Mouse (Mus musculus): ENCODE data around the gene Hkdc1.

DNA sequence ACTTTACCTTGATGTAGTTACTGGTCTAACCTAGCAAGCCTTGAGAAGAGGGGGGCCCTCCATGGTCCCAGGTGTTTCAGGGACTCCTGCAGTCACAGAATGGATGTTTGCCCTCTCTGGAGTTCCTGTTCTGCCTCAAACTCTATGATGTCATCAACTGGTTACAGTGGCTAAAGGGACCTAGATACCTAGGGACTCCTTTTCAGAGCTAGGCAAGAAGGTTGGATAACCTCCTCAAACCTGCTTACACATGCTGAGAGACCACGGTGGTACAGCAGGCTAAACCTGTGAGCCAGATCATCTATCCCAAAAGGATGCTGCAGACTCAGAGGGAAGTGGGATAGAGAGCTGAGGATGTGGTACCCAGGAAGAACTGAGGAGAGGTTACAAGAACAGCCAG is 42.5 kb downstream of the Hkdc1 start, which contains the start of gene Hk1:
- no peak for TF ChIP-seq POLR2A (IDR thresholded peaks at IDR 0.05; ENCODE audit: extremely low read depth, insufficient read depth, low read length)
- no peak for TF ChIP-seq CTCF (IDR thresholded peaks at IDR 0.05; ENCODE audit: low read depth, low read length)
